Mouse (Mus musculus) hindbrain, embryonic 10.5 days (tissue): ENCODE results near the gene Slc22a5. TPM values are rescaled to one million over a fixed set of nuclear protein-coding genes. Genes with fewer than 3 reads are reported as not detected.
"Not testable (repeated sequence)": the region's sequence is repeated elsewhere in the genome, so short reads cannot be mapped to it uniquely, and the experiment has no call there.

Source experiments
- DNase-seq: peaks from one replicate; pipeline ENCODE4 v3.0.0-alpha.2; 2017; ENCODE audit warnings: low spot score
- H3K27ac ChIP-seq: fragments of 300-500 bp; sonication (generic); 2 replicates; pipeline ENCODE4 v1.5.1; 2016; ENCODE audit warnings: mild to moderate bottlenecking, moderate library complexity
- H3K27me3 ChIP-seq: fragments of 300-500 bp; sonication (generic); 2 replicates; pipeline ENCODE4 v1.6.1; 2016; ENCODE audit warnings: mild to moderate bottlenecking; ENCODE audit not compliant: poor library complexity, insufficient read depth, severe bottlenecking
- H3K36me3 ChIP-seq: fragments of 300-500 bp; sonication (generic); 2 replicates; pipeline ENCODE4 v1.6.1; 2016; ENCODE audit warnings: mild to moderate bottlenecking, moderate library complexity
- H3K4me1 ChIP-seq: fragments of 300-500 bp; sonication (generic); replicated peaks from 2 replicates; pipeline ENCODE4 v1.6.1; 2016; ENCODE audit warnings: mild to moderate bottlenecking
- H3K4me3 ChIP-seq: fragments of 300-500 bp; sonication (generic); 2 replicates; pipeline ENCODE4 v1.5.1; 2016; ENCODE audit warnings: mild to moderate bottlenecking, moderate library complexity
- H3K9me3 ChIP-seq: fragments of 300-500 bp; sonication (generic); 2 replicates; pipeline ENCODE4 v1.6.1; 2016; ENCODE audit warnings: mild to moderate bottlenecking, moderate library complexity
- WGBS: fragments of 180-500 bp; shearing (Covaris S2); methylation state at CpG from one replicate; pipeline ENCODE4 v1.1.7; 2016; 5-methylcytosine and 5-hydroxymethylcytosine counted together
- polyA plus RNA-seq: library from polyadenylated mRNA; unstranded; fragments of >200 nt; fragmentation: Nextera tagmentation; extraction: Ambion mirVana; gene quantifications from 2 replicates; pipeline ENCODE4 v1.2.1, GENCODE M21; 2016

Gene Slc22a5
- polyA plus RNA-seq, 1 experiment from 2014 or later = 6.3 TPM

- 68% methylated on average over 1 of the region's 1 CpGs for WGBS
- Histone ChIP-seq H3K4me3 (no peak overlapping the region), H3K27ac (no peak overlapping the region), H3K27me3 (no peaks in the 10 kb centered on the region), H3K9me3 (no peaks in the 10 kb centered on the region), H3K36me3 (no peaks in the 10 kb centered on the region), H3K4me1 (peaks cover 18% of the 10 kb centered on the region)
- DNase-seq = no peak
These were observed 9.5 kb upstream of the Slc22a5 start for GRCm38 (mm10) chr11:53900991-53901390.

- Histone ChIP-seq H3K36me3 (no peaks in the 10 kb centered on the region), H3K4me3 (no peak overlapping the region), H3K27me3 (no peaks in the 10 kb centered on the region), H3K9me3 (no peaks in the 10 kb centered on the region), H3K27ac (no peak overlapping the region), H3K4me1 (peaks cover 18% of the 10 kb centered on the region)
- no peak for DNase-seq
- WGBS = 89% methylated on average over 6 of the region's 6 CpGs
These were observed 8.5 kb upstream of the Slc22a5 start for GRCm38 (mm10) chr11:53899981-53900380.

- no peak for DNase-seq
- Histone ChIP-seq H3K9me3 (no peaks in the 10 kb centered on the region), H3K4me3 (no peak overlapping the region), H3K27ac (no peak overlapping the region), H3K36me3 (no peaks in the 10 kb centered on the region), H3K4me1 (peaks cover 8% of the 10 kb centered on the region), H3K27me3 (no peaks in the 10 kb centered on the region)
- 76% methylated on average over 3 of the region's 3 CpGs for WGBS
These were observed 7.5 kb upstream of the Slc22a5 start for GRCm38 (mm10) chr11:53899004-53899403.

GRCm38 (mm10) chr11:53896935-53897334, 5.5 kb upstream of the Slc22a5 start:
- H3K36me3 ChIP-seq = no peaks in the 10 kb centered on the region
- H3K4me1 ChIP-seq = no peaks in the 10 kb centered on the region
- H3K9me3 ChIP-seq = no peaks in the 10 kb centered on the region
- no peak overlapping the region for H3K27ac ChIP-seq
- no peak for DNase-seq
- 87% methylated on average over 6 of the region's 6 CpGs for WGBS
- no peak overlapping the region for H3K4me3 ChIP-seq
- no peaks in the 10 kb centered on the region for H3K27me3 ChIP-seq

GRCm38 (mm10) chr11:53893451-53893850, 2.0 kb upstream of the Slc22a5 start:
- WGBS = 74% methylated on average over 2 of the region's 2 CpGs
- Histone ChIP-seq H3K4me3 (no peak overlapping the region), H3K4me1 (peaks cover 26% of the 10 kb centered on the region), H3K9me3 (no peaks in the 10 kb centered on the region), H3K27ac (no peak overlapping the region), H3K36me3 (no peaks in the 10 kb centered on the region), H3K27me3 (peaks cover 8% of the 10 kb centered on the region; the same call in 1 of the 2 replicates)
- DNase-seq = no peak

- WGBS = 45% methylated on average over 9 of the region's 9 CpGs
- Histone ChIP-seq H3K27me3 (peaks cover 8% of the 10 kb centered on the region; the same call in 1 of the 2 replicates), H3K27ac (no peak overlapping the region), H3K4me1 (peaks cover 29% of the 10 kb centered on the region), H3K4me3 (no peak overlapping the region), H3K9me3 (no peaks in the 10 kb centered on the region), H3K36me3 (no peaks in the 10 kb centered on the region)
- DNase-seq = peak; percentile 17
These were observed 1.4 kb upstream of the Slc22a5 start for GRCm38 (mm10) chr11:53892716-53893416.

- peaks cover 29% of the 10 kb centered on the region for H3K4me1 ChIP-seq
- peak overlapping the region; percentile 87 for H3K27ac ChIP-seq
- WGBS = 3% methylated on average over 33 of the region's 33 CpGs
- no peak for DNase-seq
- peaks cover 8% of the 10 kb centered on the region; the same call in 1 of the 2 replicates for H3K27me3 ChIP-seq
- H3K9me3 ChIP-seq = no peaks in the 10 kb centered on the region
- H3K4me3 ChIP-seq = peak overlapping the region; percentile 66
- H3K36me3 ChIP-seq = no peaks in the 10 kb centered on the region
These were observed 455 bp downstream of the Slc22a5 start for GRCm38 (mm10) chr11:53890906-53891504.

- Histone ChIP-seq H3K4me3 (peak overlapping the region; percentile 66; the same call in 1 of the 2 replicates), H3K27ac (no peak overlapping the region), H3K9me3 (no peaks in the 10 kb centered on the region), H3K27me3 (peaks cover 8% of the 10 kb centered on the region; the same call in 1 of the 2 replicates), H3K36me3 (0 out of 2 replicates have a peak, but pooled peaks cover 3% of the 10 kb centered on the region), H3K4me1 (peaks cover 29% of the 10 kb centered on the region)
- DNase-seq = no peak
- 88% methylated on average over 2 of the region's 2 CpGs for WGBS
These were observed 1.2 kb downstream of the Slc22a5 start for GRCm38 (mm10) chr11:53890225-53890624.

GRCm38 (mm10) chr11:53889091-53889645, 2.3 kb downstream of the Slc22a5 start:
- DNase-seq = no peak
- H3K4me1 ChIP-seq = peaks cover 29% of the 10 kb centered on the region
- H3K27ac ChIP-seq = no peak overlapping the region
- WGBS = 64% methylated on average over 4 of the region's 4 CpGs
- no peaks in the 10 kb centered on the region for H3K9me3 ChIP-seq
- H3K36me3 ChIP-seq = 0 out of 2 replicates have a peak, but pooled peaks cover 6% of the 10 kb centered on the region
- peaks cover 8% of the 10 kb centered on the region; the same call in 1 of the 2 replicates for H3K27me3 ChIP-seq
- no peak overlapping the region for H3K4me3 ChIP-seq

- no peak for DNase-seq
- peaks cover 29% of the 10 kb centered on the region for H3K4me1 ChIP-seq
- no peaks in the 10 kb centered on the region for H3K9me3 ChIP-seq
- H3K27ac ChIP-seq = no peak overlapping the region
- 0 out of 2 replicates have a peak, but pooled peaks cover 6% of the 10 kb centered on the region for H3K36me3 ChIP-seq
- no peak overlapping the region for H3K4me3 ChIP-seq
- WGBS = 96% methylated on average over 4 of the region's 4 CpGs
- H3K27me3 ChIP-seq = peaks cover 8% of the 10 kb centered on the region; the same call in 1 of the 2 replicates
These were observed 3.2 kb downstream of the Slc22a5 start for GRCm38 (mm10) chr11:53888242-53888641.

GRCm38 (mm10) chr11:53883287-53883686, 8.2 kb downstream of the Slc22a5 start:
- 92% methylated on average over 2 of the region's 2 CpGs for WGBS
- Histone ChIP-seq H3K4me1 (0 out of 2 replicates have a peak, but pooled peaks cover 1% of the 10 kb centered on the region), H3K9me3 (no peaks in the 10 kb centered on the region), H3K4me3 (no peak overlapping the region), H3K27ac (no peak overlapping the region), H3K27me3 (no peaks in the 10 kb centered on the region), H3K36me3 (0 out of 2 replicates have a peak, but pooled peaks cover 6% of the 10 kb centered on the region)
- DNase-seq = no peak

- 82% methylated on average over 5 of the region's 5 CpGs for WGBS
- not testable (repeated sequence) for H3K27ac ChIP-seq, H3K36me3 ChIP-seq, H3K4me1 ChIP-seq, DNase-seq, H3K4me3 ChIP-seq, H3K9me3 ChIP-seq, H3K27me3 ChIP-seq
These were observed 13.4 kb downstream of the Slc22a5 start for GRCm38 (mm10) chr11:53878096-53878495.

- Histone ChIP-seq H3K4me3 (no peak overlapping the region), H3K27me3 (no peaks in the 10 kb centered on the region), H3K27ac (no peak overlapping the region), H3K36me3 (peaks cover 16% of the 10 kb centered on the region; the same call in 1 of the 2 replicates), H3K4me1 (no peaks in the 10 kb centered on the region), H3K9me3 (no peaks in the 10 kb centered on the region)
- DNase-seq = no peak
- WGBS = 87% methylated on average over 4 of the region's 4 CpGs
These were observed 15.0 kb downstream of the Slc22a5 start for GRCm38 (mm10) chr11:53876488-53876887.
